Mouse (Mus musculus) midbrain, embryonic 16.5 days (tissue): ENCODE data around the gene Spag7. TPM values are rescaled to one million over a fixed set of nuclear protein-coding genes. Genes with fewer than 3 reads are reported as not detected.
A peak's percentile ranks its signal among the peaks of the same experiment; 100 is the strongest.

ENCODE experiments used
- ATAC-seq: fragments of 200-750 bp; cut with Nextera tagmentation; 2 replicates; pipeline ENCODE4 v1.8.0; 2017; ENCODE audit warnings: moderate TSS enrichment
- H3K27ac ChIP-seq: fragments of 300-500 bp; sonication (generic); 2 replicates; pipeline ENCODE4 v1.5.1; 2014; ENCODE audit warnings: mild to moderate bottlenecking, low read length, mixed read lengths
- H3K27me3 ChIP-seq: fragments of 300-500 bp; sonication (generic); 2 replicates; pipeline ENCODE4 v1.6.1; 2014; ENCODE audit warnings: low read depth, low read length, mixed read lengths; ENCODE audit not compliant: control insufficient read depth, insufficient read depth
- H3K36me3 ChIP-seq: fragments of 300-500 bp; sonication (generic); 2 replicates; pipeline ENCODE4 v1.6.1; 2014; ENCODE audit warnings: mild to moderate bottlenecking, low read length, moderate library complexity, mixed read lengths; ENCODE audit not compliant: control insufficient read depth, insufficient read depth
- H3K4me1 ChIP-seq: fragments of 300-500 bp; sonication (generic); 2 replicates; pipeline ENCODE4 v1.6.1; 2014; ENCODE audit warnings: mild to moderate bottlenecking, low read length, mixed read lengths; ENCODE audit not compliant: control insufficient read depth, insufficient read depth
- H3K4me2 ChIP-seq: fragments of 300-500 bp; sonication (generic); 2 replicates; pipeline ENCODE4 v1.6.1; 2014; ENCODE audit warnings: mild to moderate bottlenecking, low read length, mixed read lengths
- H3K4me3 ChIP-seq: fragments of 300-500 bp; sonication (generic); 2 replicates; pipeline ENCODE4 v1.5.1; 2014; ENCODE audit warnings: low read depth, mild to moderate bottlenecking, low read length, moderate library complexity, mixed read lengths
- H3K9ac ChIP-seq: fragments of 300-500 bp; sonication (generic); 2 replicates; pipeline ENCODE4 v1.6.1; 2014; ENCODE audit warnings: low read depth, low read length, mixed read lengths
- H3K9me3 ChIP-seq: fragments of 300-500 bp; sonication (generic); replicated peaks from 2 replicates; pipeline ENCODE4 v1.6.1; 2014; ENCODE audit warnings: mild to moderate bottlenecking, low read length, mixed read lengths; ENCODE audit not compliant: control insufficient read depth, poor library complexity, severe bottlenecking
- WGBS: fragments of 180-500 bp; shearing (Covaris S2); extraction: QIAGEN DNeasy Blood & Tissue Kit; methylation state at CpG from one replicate; pipeline ENCODE4 v1.1.7; 2014; 5-methylcytosine and 5-hydroxymethylcytosine counted together
- polyA plus RNA-seq: library from polyadenylated mRNA; unstranded; fragments of >200 nt; fragmentation: Nextera tagmentation; extraction: Ambion mirVana; gene quantifications from 2 replicates; pipeline ENCODE4 v1.2.1, GENCODE M21; 2015

The Spag7 gene
- polyA plus RNA-seq, 1 experiment from 2014 or later: 151 TPM

GRCm38 (mm10) chr11:70651391-70651790 lies 17.8 kb downstream of the Spag7 start:
- H3K9me3 ChIP-seq: no peaks in the 10 kb centered on the region
- no peak for ATAC-seq
- WGBS: 80% methylated on average over 2 of the region's 2 CpGs
- H3K27me3 ChIP-seq: no peaks in the 10 kb centered on the region
- H3K36me3 ChIP-seq: peaks cover 14% of the 10 kb centered on the region
- no peak overlapping the region for H3K9ac ChIP-seq
- H3K4me2 ChIP-seq: no peak overlapping the region
- H3K4me1 ChIP-seq: peaks cover 36% of the 10 kb centered on the region
- no peak overlapping the region for H3K27ac ChIP-seq
- no peak overlapping the region for H3K4me3 ChIP-seq

GRCm38 (mm10) chr11:70650322-70651175 lies 18.7 kb downstream of the Spag7 start:
- 84% methylated on average over 12 of the region's 12 CpGs for WGBS
- ATAC-seq: no peak
- H3K36me3 ChIP-seq: peaks cover 14% of the 10 kb centered on the region
- H3K4me2 ChIP-seq: no peak overlapping the region
- no peak overlapping the region for H3K9ac ChIP-seq
- no peaks in the 10 kb centered on the region for H3K27me3 ChIP-seq
- H3K9me3 ChIP-seq: no peaks in the 10 kb centered on the region
- no peak overlapping the region for H3K27ac ChIP-seq
- no peak overlapping the region for H3K4me3 ChIP-seq
- H3K4me1 ChIP-seq: peaks cover 38% of the 10 kb centered on the region

GRCm38 (mm10) chr11:70649185-70649734 lies 20.0 kb downstream of the Spag7 start:
- 85% methylated on average over 8 of the region's 8 CpGs for WGBS
- no peak overlapping the region for H3K27ac ChIP-seq
- no peak for ATAC-seq
- peaks cover 38% of the 10 kb centered on the region for H3K4me1 ChIP-seq
- H3K9me3 ChIP-seq: no peaks in the 10 kb centered on the region
- no peaks in the 10 kb centered on the region for H3K27me3 ChIP-seq
- no peak overlapping the region for H3K9ac ChIP-seq
- peaks cover 23% of the 10 kb centered on the region for H3K36me3 ChIP-seq
- no peak overlapping the region for H3K4me2 ChIP-seq
- no peak overlapping the region for H3K4me3 ChIP-seq

GRCm38 (mm10) chr11:70648512-70648911 lies 20.7 kb downstream of the Spag7 start:
- ATAC-seq: no peak
- WGBS: 85% methylated on average over 4 of the region's 4 CpGs
- peaks cover 38% of the 10 kb centered on the region for H3K4me1 ChIP-seq
- no peaks in the 10 kb centered on the region for H3K27me3 ChIP-seq
- no peaks in the 10 kb centered on the region for H3K9me3 ChIP-seq
- H3K9ac ChIP-seq: no peak overlapping the region
- H3K4me2 ChIP-seq: peak overlapping the region; percentile 100
- H3K27ac ChIP-seq: no peak overlapping the region
- H3K4me3 ChIP-seq: peak overlapping the region; percentile 57
- peaks cover 26% of the 10 kb centered on the region for H3K36me3 ChIP-seq

GRCm38 (mm10) chr11:70647716-70648420 lies 21.3 kb downstream of the Spag7 start:
- Histone ChIP-seq H3K4me2 (peak overlapping the region; percentile 100), H3K9ac (peak overlapping the region; percentile 84), H3K27ac (peak overlapping the region; percentile 92), H3K36me3 (peaks cover 26% of the 10 kb centered on the region), H3K9me3 (no peaks in the 10 kb centered on the region), H3K4me3 (peak overlapping the region; percentile 57), H3K4me1 (peaks cover 34% of the 10 kb centered on the region), H3K27me3 (no peaks in the 10 kb centered on the region)
- ATAC-seq: peak; percentile 20
- WGBS: 4% methylated on average over 28 of the region's 28 CpGs

GRCm38 (mm10) chr11:70646691-70647650 lies 22.2 kb downstream of the Spag7 start, which contains the start of the genes Rnf167 and Slc25a11:
Gene Rnf167 (plus strand): TSS chr11:70647235.
Gene Slc25a11 (minus strand): TSS chr11:70647479.
- ATAC-seq: peak; percentile 90
- Histone ChIP-seq H3K27me3 (no peaks in the 10 kb centered on the region), H3K4me3 (peak within 1 kb of the TSS; percentile 57), H3K27ac (peak within 1 kb of the TSS; percentile 92), H3K4me1 (peaks cover 25% of the 10 kb centered on the region), H3K9me3 (no peaks in the 10 kb centered on the region), H3K36me3 (peaks cover 26% of the 10 kb centered on the region), H3K9ac (peak within 1 kb of the TSS; percentile 87), H3K4me2 (peak within 1 kb of the TSS; percentile 100)
- WGBS: under 1% methylated on average over 62 of the region's 63 CpGs

GRCm38 (mm10) chr11:70646259-70646555 lies 23.0 kb downstream of the Spag7 start:
- Histone ChIP-seq H3K4me2 (peak overlapping the region; percentile 73), H3K27ac (peak overlapping the region; percentile 89), H3K9me3 (no peaks in the 10 kb centered on the region), H3K4me3 (peak overlapping the region; percentile 57), H3K36me3 (peaks cover 24% of the 10 kb centered on the region), H3K4me1 (peaks cover 24% of the 10 kb centered on the region), H3K9ac (peak overlapping the region; percentile 87), H3K27me3 (no peaks in the 10 kb centered on the region)
- 15% methylated on average over 3 of the region's 3 CpGs for whole genome bisulfite sequencing
- ATAC-seq: no peak

GRCm38 (mm10) chr11:70645461-70646258 lies 23.6 kb downstream of the Spag7 start:
- Histone ChIP-seq H3K4me3 (peak overlapping the region; percentile 57), H3K27ac (peak overlapping the region; percentile 89), H3K4me1 (peaks cover 24% of the 10 kb centered on the region), H3K9me3 (no peaks in the 10 kb centered on the region), H3K36me3 (peaks cover 19% of the 10 kb centered on the region), H3K9ac (peak overlapping the region; percentile 87), H3K4me2 (peak overlapping the region; percentile 73), H3K27me3 (no peaks in the 10 kb centered on the region)
- no peak for ATAC-seq
- 90% methylated on average over 12 of the region's 12 CpGs for WGBS
